Mouse (Mus musculus) lung, embryonic 14.5 days (tissue): ENCODE results near the gene Lrch2. TPM values are rescaled to one million over a fixed set of nuclear protein-coding genes. Genes with fewer than 3 reads are reported as not detected.
"Not testable (repeated sequence)": the region's sequence is repeated elsewhere in the genome, so short reads cannot be mapped to it uniquely, and the experiment has no call there.

Experiments used
- ATAC-seq: fragments of 200-750 bp; cut with Nextera tagmentation; 2 replicates; pipeline ENCODE4 v1.8.0; 2017; ENCODE audit warnings: mild to moderate bottlenecking, moderate TSS enrichment, moderate library complexity; ENCODE audit not compliant: insufficient read depth
- DNase-seq: peaks from one replicate; pipeline ENCODE4 v3.0.0-alpha.2; 2015
- H3K27ac ChIP-seq: fragments of 300-500 bp; sonication (generic); 2 replicates; pipeline ENCODE4 v1.5.1; 2014; ENCODE audit warnings: low read depth, mild to moderate bottlenecking, moderate library complexity
- H3K27me3 ChIP-seq: fragments of 300-500 bp; sonication (generic); 2 replicates; pipeline ENCODE4 v1.6.1; 2014; ENCODE audit warnings: low read length, control low read depth; ENCODE audit not compliant: insufficient read depth
- H3K36me3 ChIP-seq: fragments of 300-500 bp; sonication (generic); 2 replicates; pipeline ENCODE4 v1.6.1; 2014; ENCODE audit warnings: control low read depth; ENCODE audit not compliant: insufficient read depth
- H3K4me1 ChIP-seq: fragments of 300-500 bp; sonication (generic); 2 replicates; pipeline ENCODE4 v1.6.1; 2014; ENCODE audit warnings: antibody characterized with exemption, control low read depth; ENCODE audit not compliant: insufficient read depth
- H3K4me2 ChIP-seq: fragments of 300-500 bp; sonication (generic); 2 replicates; pipeline ENCODE4 v1.6.1; 2014; ENCODE audit warnings: mild to moderate bottlenecking
- H3K4me3 ChIP-seq: fragments of 300-500 bp; sonication (generic); 2 replicates; pipeline ENCODE4 v1.5.1; 2014; ENCODE audit warnings: low read depth, low read length
- H3K9ac ChIP-seq: fragments of 300-500 bp; sonication (generic); 2 replicates; pipeline ENCODE4 v1.6.1; 2014
- H3K9me3 ChIP-seq: fragments of 300-500 bp; sonication (generic); 2 replicates; pipeline ENCODE4 v1.6.1; 2016; ENCODE audit warnings: low read depth, low read length, control low read depth
- CTCF ChIP-seq: IDR thresholded peaks from 2 replicates; pipeline ENCODE4 v1.5.1; 2016; ENCODE audit warnings: antibody characterized with exemption, low read depth
- WGBS: fragments of 180-500 bp; shearing (Covaris S2); extraction: QIAGEN DNeasy Blood & Tissue Kit; methylation state at CpG from one replicate; pipeline ENCODE4 v1.1.7; 2014; 5-methylcytosine and 5-hydroxymethylcytosine counted together
- polyA plus RNA-seq: library from polyadenylated mRNA; unstranded; fragments of >200 nt; fragmentation: Nextera tagmentation; extraction: Ambion mirVana; gene quantifications from 2 replicates; pipeline ENCODE4 v1.2.1, GENCODE M21; 2014

Lrch2 gene
- 6.6 and 8.2 TPM in 2 replicates for polyA plus RNA-seq

DNA sequence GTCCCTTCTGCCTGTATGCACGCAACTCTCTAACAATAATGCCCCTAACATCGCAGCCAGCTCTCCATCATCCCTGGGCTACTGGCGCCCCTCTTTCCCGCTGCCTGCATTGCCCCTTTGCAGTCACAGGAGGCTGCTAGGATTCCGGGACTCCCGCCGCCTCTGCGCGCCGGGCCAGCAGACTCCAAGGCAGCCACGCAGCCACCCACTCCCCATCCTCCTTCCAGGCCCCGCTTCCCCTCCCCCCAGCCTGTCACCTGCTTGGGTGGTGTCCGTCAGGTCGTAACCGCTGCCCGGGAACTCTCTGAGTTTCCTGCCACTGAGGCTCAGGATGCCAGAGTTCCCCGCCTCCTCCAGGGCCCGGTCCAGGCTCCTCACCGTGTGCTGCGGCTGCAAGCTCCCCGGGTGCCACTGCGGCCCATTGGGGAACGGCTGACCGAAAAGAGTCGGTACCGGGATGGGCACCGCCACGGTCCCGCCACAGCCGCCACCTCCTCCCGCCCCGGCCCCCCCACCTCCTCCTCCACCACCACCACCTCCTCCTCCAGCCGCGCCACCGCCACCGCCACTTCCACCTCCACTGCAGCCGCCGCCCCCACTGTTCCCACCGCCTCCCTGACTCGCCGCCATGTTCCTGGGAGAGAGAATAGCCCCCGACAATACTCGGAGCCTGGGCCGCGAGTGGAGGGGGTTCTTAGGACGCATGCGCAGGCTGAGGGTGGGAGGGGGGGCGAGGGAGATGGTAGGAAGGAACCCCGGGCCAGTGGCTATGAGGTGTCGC is at the start of gene Lrch2:
Gene Lrch2, minus strand, starts transcription at position 661 of the 781 bp plus-strand sequence.
- Histone ChIP-seq H3K27ac (peak within 1 kb of the TSS; percentile 72), H3K27me3 (no peaks in the 10 kb centered on the region), H3K4me2 (peak within 1 kb of the TSS; percentile 57), H3K9ac (peak within 1 kb of the TSS; percentile 61), H3K9me3 (no peaks in the 10 kb centered on the region), H3K4me1 (no peaks in the 10 kb centered on the region), H3K36me3 (no peaks in the 10 kb centered on the region), H3K4me3 (peak within 1 kb of the TSS; percentile 51)
- WGBS, result 13% methylated on average over 41 of the region's 50 CpGs
- no peak for TF ChIP-seq CTCF
- DNase-seq (peak; percentile 66), ATAC-seq (peak; percentile 94)

DNA sequence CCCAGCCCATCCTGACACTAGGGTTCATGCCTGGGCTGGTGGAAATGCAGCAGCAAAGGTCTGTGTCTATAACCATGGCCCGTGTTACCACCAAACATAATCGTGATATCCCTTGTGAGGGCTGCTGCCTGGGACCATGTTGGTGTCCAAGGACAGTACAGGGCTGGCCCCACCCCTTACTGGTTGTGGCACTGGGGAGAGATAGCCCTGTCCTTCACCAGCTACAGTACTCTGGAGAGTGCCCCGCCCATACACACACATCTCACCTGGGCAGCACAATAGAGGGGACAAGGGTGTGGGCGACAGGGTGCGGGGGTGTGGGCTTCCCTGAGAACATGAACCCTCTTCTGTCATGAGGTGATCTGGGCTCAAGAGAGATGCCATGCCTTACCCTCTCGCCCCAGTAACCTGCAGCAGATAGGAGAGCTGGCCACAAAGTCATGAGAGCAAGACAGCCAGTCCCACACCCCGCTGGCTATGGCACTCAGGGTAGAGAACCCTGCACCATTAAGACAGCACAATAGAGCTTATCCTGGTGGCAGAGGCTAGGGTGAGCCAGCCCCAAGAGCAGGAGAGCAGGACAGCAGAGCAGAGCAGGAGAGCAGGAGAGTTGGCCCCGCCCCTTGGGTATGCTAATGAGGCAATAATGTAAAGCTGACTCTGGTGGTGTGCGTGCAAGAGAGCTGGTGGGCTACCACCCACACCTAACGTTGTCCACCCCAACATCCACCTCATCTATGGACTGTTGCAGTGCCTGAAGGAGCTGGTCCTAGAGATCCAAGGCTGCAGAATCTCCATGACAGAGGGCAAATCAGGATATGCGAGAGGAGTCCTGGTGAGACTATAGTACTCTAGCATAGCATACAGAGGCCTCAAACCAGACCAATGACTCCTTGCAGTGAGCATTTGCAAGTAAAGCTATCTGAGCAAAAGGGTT is 12.7 kb downstream of the Lrch2 start:
- no peaks in the 10 kb centered on the region for H3K4me1 ChIP-seq
- no peak for ATAC-seq

DNA sequence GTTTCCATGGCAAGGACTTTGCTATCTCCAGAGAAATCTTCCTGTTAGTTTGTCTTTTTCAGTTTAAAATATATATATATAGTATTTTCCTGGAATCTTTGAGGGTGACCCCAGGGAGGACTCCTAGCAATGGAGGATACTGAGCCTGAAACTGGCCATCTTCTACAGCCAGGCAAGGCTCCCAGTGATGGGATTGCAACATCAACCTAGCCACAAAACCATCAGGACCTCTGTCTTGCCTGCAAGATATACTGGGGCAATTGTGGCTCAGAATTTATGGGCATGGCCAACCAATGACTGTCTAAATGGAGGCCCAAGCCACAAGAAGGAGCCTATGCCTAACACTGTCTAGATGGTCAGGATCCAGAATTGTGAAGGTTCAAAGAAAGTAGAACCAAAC is 15.5 kb downstream of the Lrch2 start:
- no peak overlapping the region for H3K4me2 ChIP-seq
- no peaks in the 10 kb centered on the region for H3K36me3 ChIP-seq
- DNase-seq (no peak), ATAC-seq (no peak)
- no peaks in the 10 kb centered on the region for H3K27me3 ChIP-seq
- no peaks in the 10 kb centered on the region for H3K4me1 ChIP-seq
- H3K9ac ChIP-seq, result no peak overlapping the region
- no peak overlapping the region for H3K27ac ChIP-seq
- no peak overlapping the region for H3K4me3 ChIP-seq
- TF ChIP-seq CTCF, result no peak
- H3K9me3 ChIP-seq, result no peaks in the 10 kb centered on the region

More for the DNA sequence above, 12.7 kb downstream of the Lrch2 start:
- DNase-seq, result no peak
- Histone ChIP-seq H3K9me3 (no peaks in the 10 kb centered on the region), H3K27me3 (no peaks in the 10 kb centered on the region), H3K27ac (no peak overlapping the region), H3K4me3 (no peak overlapping the region), H3K36me3 (no peaks in the 10 kb centered on the region), H3K4me2 (no peak overlapping the region), H3K9ac (no peak overlapping the region)
- 62% methylated on average over 11 of the region's 11 CpGs for WGBS
- no peak for TF ChIP-seq CTCF

DNA sequence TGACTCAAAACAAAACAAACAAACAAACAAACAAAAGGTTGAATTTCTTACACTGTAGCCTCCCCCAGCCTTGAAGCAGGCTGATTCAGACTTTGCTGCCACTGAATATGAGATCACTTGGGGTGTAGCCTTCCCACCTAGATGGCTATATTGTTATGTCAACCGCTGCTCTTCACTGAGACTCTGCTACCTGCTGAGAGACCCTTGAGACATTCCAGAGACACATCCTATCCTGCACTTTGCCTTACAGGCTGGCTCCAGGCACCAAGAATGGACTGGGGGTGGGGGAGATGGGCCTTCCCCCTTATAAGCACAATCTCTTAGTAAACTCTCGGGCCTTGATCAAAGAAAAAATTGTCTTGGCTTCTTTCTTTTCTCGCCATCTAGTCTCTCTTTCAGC is 16.8 kb downstream of the Lrch2 start:
- not testable (repeated sequence) for H3K4me3 ChIP-seq, H3K27me3 ChIP-seq, H3K4me1 ChIP-seq, H3K9me3 ChIP-seq, H3K9ac ChIP-seq, H3K36me3 ChIP-seq, DNase-seq, H3K27ac ChIP-seq, ATAC-seq, H3K4me2 ChIP-seq
- whole genome bisulfite sequencing, result 84% methylated on average over 3 of the region's 3 CpGs

DNA sequence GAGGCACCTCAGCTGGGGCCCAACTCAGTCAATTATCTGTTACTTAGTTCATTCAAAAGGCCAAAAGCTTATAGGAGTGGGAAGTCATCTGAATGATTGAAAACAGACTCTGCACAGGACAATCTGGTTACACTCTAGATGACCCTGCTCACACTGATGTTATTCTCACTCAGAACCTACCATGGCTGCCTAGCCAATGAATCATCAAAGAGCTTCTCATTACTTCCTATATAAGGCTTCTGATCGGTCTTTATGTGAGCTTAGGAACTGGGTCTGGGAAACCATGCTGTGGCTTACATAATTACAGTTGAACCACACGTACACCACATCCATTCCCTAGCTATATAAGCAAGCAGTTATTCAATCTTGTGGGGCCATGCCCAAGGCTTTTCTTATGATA is 18.3 kb downstream of the Lrch2 start:
- H3K4me3 ChIP-seq, result no peak overlapping the region
- H3K4me2 ChIP-seq, result no peak overlapping the region
- H3K4me1 ChIP-seq, result no peaks in the 10 kb centered on the region
- no peak for DNase-seq
- 77% methylated on average over 2 of the region's 2 CpGs for WGBS
- no peaks in the 10 kb centered on the region for H3K27me3 ChIP-seq
- no peak overlapping the region for H3K9ac ChIP-seq
- no peaks in the 10 kb centered on the region for H3K9me3 ChIP-seq
- no peak for TF ChIP-seq CTCF
- ATAC-seq, result no peak
- H3K27ac ChIP-seq, result no peak overlapping the region
- no peaks in the 10 kb centered on the region for H3K36me3 ChIP-seq

DNA sequence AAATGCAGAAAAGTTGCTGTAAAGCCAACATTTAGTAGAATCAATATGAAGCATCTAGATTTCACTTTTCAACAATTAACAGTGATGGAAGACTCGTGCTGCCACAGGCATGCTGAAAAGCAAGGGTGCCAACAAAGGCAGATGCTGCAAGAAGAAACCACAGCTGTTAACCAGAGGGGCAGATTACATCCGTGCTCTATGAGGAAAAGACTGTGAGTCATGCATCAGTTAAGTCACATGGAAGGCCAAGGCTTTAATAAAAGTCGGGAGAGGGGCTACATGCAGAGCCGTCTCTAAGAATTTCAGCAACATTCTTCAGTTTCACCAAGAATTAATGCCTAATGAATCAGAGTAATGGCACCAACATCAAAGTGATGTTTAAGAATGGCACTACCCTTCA is 22.2 kb downstream of the Lrch2 start:
- H3K4me2 ChIP-seq, result no peak overlapping the region
- no peak overlapping the region for H3K4me3 ChIP-seq
- H3K27ac ChIP-seq, result no peak overlapping the region
- H3K4me1 ChIP-seq, result no peaks in the 10 kb centered on the region
- DNase-seq, result peak; percentile 33
- no peaks in the 10 kb centered on the region for H3K36me3 ChIP-seq
- no peaks in the 10 kb centered on the region for H3K9me3 ChIP-seq
- H3K9ac ChIP-seq, result no peak overlapping the region
- no peaks in the 10 kb centered on the region for H3K27me3 ChIP-seq
- no peak for TF ChIP-seq CTCF
- ATAC-seq, result peak; percentile 52; the same call in 1 of the 2 replicates
- WGBS, result 30% methylated on average over 4 of the region's 4 CpGs

DNA sequence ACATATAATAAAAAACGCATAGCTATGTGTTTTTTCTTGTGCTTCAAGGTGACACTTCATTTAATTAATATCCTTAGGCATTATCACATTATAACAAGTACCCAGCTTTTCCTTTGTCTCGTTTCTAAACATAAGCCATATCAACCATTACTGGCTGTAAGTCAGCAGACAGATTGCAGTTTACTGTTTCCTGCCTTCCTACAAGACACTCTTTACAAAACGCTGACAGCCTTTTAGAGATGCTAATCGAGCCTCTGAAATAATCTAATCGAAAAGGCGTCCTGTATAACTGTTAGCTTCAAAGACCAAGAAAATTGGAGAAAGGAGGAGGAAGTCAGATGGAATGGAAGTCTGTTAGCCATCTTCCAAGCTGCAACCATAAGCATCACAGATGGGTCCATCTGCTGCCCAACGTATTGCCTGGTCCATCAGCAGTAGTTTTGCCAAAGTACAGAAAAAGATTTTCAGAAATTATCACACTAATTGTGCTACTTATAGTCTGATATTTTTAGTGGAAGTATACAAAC is 26.2 kb downstream of the Lrch2 start:
- no peak for DNase-seq

More for the DNA sequence above, 26.2 kb downstream of the Lrch2 start:
- ATAC-seq, result no peak
- WGBS, result 55% methylated on average over 7 of the region's 7 CpGs
- H3K27ac ChIP-seq, result no peak overlapping the region
- no peaks in the 10 kb centered on the region for H3K9me3 ChIP-seq
- no peaks in the 10 kb centered on the region for H3K27me3 ChIP-seq
- no peak for TF ChIP-seq CTCF
- H3K4me1 ChIP-seq, result no peaks in the 10 kb centered on the region
- no peak overlapping the region for H3K4me2 ChIP-seq
- no peak overlapping the region for H3K9ac ChIP-seq
- no peaks in the 10 kb centered on the region for H3K36me3 ChIP-seq
- H3K4me3 ChIP-seq, result no peak overlapping the region
